ENCODE assay signal across 7 mouse cellular contexts in genomic region chr5:76855829-76856600, GRCm38 (mm10). TPM values are rescaled to one million over a fixed set of nuclear protein-coding genes. Genes with fewer than 3 reads are reported as not detected.
A peak's percentile ranks its signal among the peaks of the same experiment; 100 is the strongest.
DNase-seq lines count a peak whose midpoint lies in the region; ATAC-seq and TF ChIP-seq lines count a peak whose summit lies in the region.

No protein-coding gene starts in this region.

- H3K9me3 ChIP-seq in lung, embryonic 14.5 days (ENCODE audit: low read depth, low read length), result no peaks in the 10 kb centered on the region
- no peaks in the 10 kb centered on the region for H3K9me3 ChIP-seq in forebrain, embryonic 11.5 days (ENCODE audit: control insufficient read depth, low read length)
- H3K9me3 ChIP-seq in limb, embryonic 12.5 days, result no peaks in the 10 kb centered on the region
- H3K9me3 ChIP-seq in stomach, embryonic 15.5 days, result no peaks in the 10 kb centered on the region

- peak overlapping the region; percentile 72 for H3K4me2 ChIP-seq in lung, embryonic 14.5 days
- H3K4me2 ChIP-seq in forebrain, embryonic 11.5 days (ENCODE audit: low read depth, low read length, severe bottlenecking), result no peak overlapping the region; the same call in 1 of the 2 replicates
- peak overlapping the region; percentile 60 for H3K4me2 ChIP-seq in limb, embryonic 12.5 days
- H3K4me2 ChIP-seq in stomach, embryonic 15.5 days, result peak overlapping the region; percentile 68

- H3K36me3 ChIP-seq in lung, embryonic 14.5 days (ENCODE audit: insufficient read depth), result 0 out of 2 replicates have a peak, but pooled peaks cover 4% of the 10 kb centered on the region
- peaks cover 4% of the 10 kb centered on the region; the same call in 1 of the 2 replicates for H3K36me3 ChIP-seq in forebrain, embryonic 11.5 days (ENCODE audit: control insufficient read depth, insufficient read depth, low read length)
- H3K36me3 ChIP-seq in limb, embryonic 12.5 days, result peaks cover 26% of the 10 kb centered on the region
- no peaks in the 10 kb centered on the region for H3K36me3 ChIP-seq in stomach, embryonic 15.5 days

- H3K27me3 ChIP-seq in lung, embryonic 14.5 days (ENCODE audit: insufficient read depth, low read length), result peaks cover 33% of the 10 kb centered on the region
- peaks cover 25% of the 10 kb centered on the region for H3K27me3 ChIP-seq in forebrain, embryonic 11.5 days (ENCODE audit: control insufficient read depth, insufficient read depth, low read length)
- peaks cover 52% of the 10 kb centered on the region for H3K27me3 ChIP-seq in limb, embryonic 12.5 days
- peaks cover 26% of the 10 kb centered on the region; the same call in 1 of the 2 replicates for H3K27me3 ChIP-seq in stomach, embryonic 15.5 days (replicated peaks)

- H3K4me3 ChIP-seq in lung, embryonic 14.5 days (ENCODE audit: low read depth, low read length), result peak overlapping the region; percentile 40
- no peak overlapping the region for H3K4me3 ChIP-seq in forebrain, embryonic 11.5 days (ENCODE audit: low read depth, low read length)
- peak overlapping the region; percentile 37 for H3K4me3 ChIP-seq in limb, embryonic 12.5 days (replicated peaks)
- peak overlapping the region; percentile 43 for H3K4me3 ChIP-seq in stomach, embryonic 15.5 days (replicated peaks)

- ATAC-seq in lung, embryonic 14.5 days (ENCODE audit: insufficient read depth), result no peak
- no peak for ATAC-seq in forebrain, embryonic 11.5 days (replicated peaks; ENCODE audit: low FRiP score)
- no peak for ATAC-seq in limb, embryonic 12.5 days (ENCODE audit: insufficient number of reproducible peaks, insufficient read depth, low FRiP score, low TSS enrichment, low read depth)
- ATAC-seq in stomach, embryonic 15.5 days (ENCODE audit: insufficient read depth, low FRiP score, low read depth), result no peak

- H3K4me1 ChIP-seq in lung, embryonic 14.5 days (ENCODE audit: insufficient read depth), result peaks cover 7% of the 10 kb centered on the region; the same call in 1 of the 2 replicates
- peaks cover 7% of the 10 kb centered on the region; the same call in 1 of the 2 replicates for H3K4me1 ChIP-seq in forebrain, embryonic 11.5 days (replicated peaks; ENCODE audit: control insufficient read depth, insufficient read depth, low read length)
- H3K4me1 ChIP-seq in limb, embryonic 12.5 days (replicated peaks), result peaks cover 22% of the 10 kb centered on the region
- H3K4me1 ChIP-seq in stomach, embryonic 15.5 days, result peaks cover 13% of the 10 kb centered on the region; the same call in 1 of the 2 replicates

- TF ChIP-seq CTCF in lung, embryonic 14.5 days (IDR thresholded peaks at IDR 0.05; ENCODE audit: low read depth), result no peak

- no peak overlapping the region for H3K9ac ChIP-seq in lung, embryonic 14.5 days
- H3K9ac ChIP-seq in forebrain, embryonic 11.5 days (ENCODE audit: low read length), result no peak overlapping the region
- H3K9ac ChIP-seq in limb, embryonic 12.5 days (replicated peaks), result peak overlapping the region; percentile 34; the same call in 1 of the 2 replicates
- no peak overlapping the region for H3K9ac ChIP-seq in stomach, embryonic 15.5 days

- 18% methylated on average over 25 of the region's 25 CpGs for WGBS in lung, embryonic 14.5 days
- 22% methylated on average over 25 of the region's 25 CpGs for WGBS in forebrain, embryonic 11.5 days
- 26% methylated on average over 25 of the region's 25 CpGs for WGBS in limb, embryonic 12.5 days
- 38% methylated on average over 25 of the region's 25 CpGs for WGBS in stomach, embryonic 15.5 days

- DNase-seq in lung, embryonic 14.5 days, result peak; percentile 48
- no peak for DNase-seq in lung, postnatal 25 days (ENCODE audit: low spot score)
- DNase-seq in forebrain, embryonic 11.5 days (ENCODE audit: low spot score), result peak; percentile 41
- no peak for DNase-seq in gastrocnemius, postnatal 25 days
- DNase-seq in ovary, postnatal 10 days (ENCODE audit: low spot score), result no peak

- no peak overlapping the region for H3K27ac ChIP-seq in lung, embryonic 14.5 days (ENCODE audit: low read depth)
- no peak overlapping the region for H3K27ac ChIP-seq in forebrain, embryonic 11.5 days (ENCODE audit: low read depth, low read length)
- H3K27ac ChIP-seq in limb, embryonic 12.5 days, result no peak overlapping the region
- no peak overlapping the region for H3K27ac ChIP-seq in stomach, embryonic 15.5 days

RNA-seq across cellular contexts. Expression of gene Aasdh, which starts 49.3 kb away (rescaled TPM):
- 20.4 and 22.8 TPM in 2 replicates for polyA plus RNA-seq in lung, embryonic 14.5 days (2014; fragmentation: Nextera tagmentation; extraction: Ambion mirVana)
- polyA plus RNA-seq in forebrain, embryonic 11.5 days (2014; fragmentation: Nextera tagmentation; extraction: Ambion mirVana), result 23.6 and 27.5 TPM in 2 replicates
- polyA plus RNA-seq in limb, embryonic 12.5 days (2016; fragmentation: Nextera tagmentation; extraction: Ambion mirVana), result 21.1 and 21.9 TPM in 2 replicates
- polyA plus RNA-seq in stomach, embryonic 15.5 days (2015; fragmentation: Nextera tagmentation; extraction: Ambion mirVana), result 14.5 and 16.7 TPM in 2 replicates
- 1 to 10 TPM; 7.3 to 7.8 TPM for total RNA-seq in gastrocnemius, postnatal 25 days (2021)

Comparison
In these comparisons a context has a peak if more than half of its experiments do, and no peak if none do; other contexts are left out.
1. DNase-seq: peak in lung, embryonic 14.5 days (single experiment) and forebrain, embryonic 11.5 days (single experiment); none in lung, postnatal 25 days (single experiment), gastrocnemius, postnatal 25 days (single experiment) and ovary, postnatal 10 days (single experiment).